Mouse (Mus musculus) midbrain, embryonic 10.5 days (tissue): ENCODE data around the gene Wrb. TPM values are rescaled to one million over a fixed set of nuclear protein-coding genes. Genes with fewer than 3 reads are reported as not detected.
"Not testable (repeated sequence)": the region's sequence is repeated elsewhere in the genome, so short reads cannot be mapped to it uniquely, and the experiment has no call there.

Experiments used
- DNase-seq: peaks from one replicate; pipeline ENCODE4 v3.0.0-alpha.2; 2017; ENCODE audit warnings: low spot score
- H3K27ac ChIP-seq: fragments of 300-500 bp; sonication (generic); replicated peaks from 2 replicates; pipeline ENCODE4 v1.5.1; 2016; ENCODE audit warnings: mild to moderate bottlenecking
- H3K27me3 ChIP-seq: fragments of 300-500 bp; sonication (generic); 2 replicates; pipeline ENCODE4 v1.6.1; 2016; ENCODE audit warnings: low read depth, mild to moderate bottlenecking; ENCODE audit not compliant: poor library complexity, severe bottlenecking
- H3K36me3 ChIP-seq: fragments of 300-500 bp; sonication (generic); 2 replicates; pipeline ENCODE4 v1.6.1; 2016; ENCODE audit warnings: mild to moderate bottlenecking, moderate library complexity
- H3K4me1 ChIP-seq: fragments of 300-500 bp; sonication (generic); 2 replicates; pipeline ENCODE4 v1.6.1; 2016
- H3K4me3 ChIP-seq: fragments of 300-500 bp; sonication (generic); 2 replicates; pipeline ENCODE4 v1.5.1; 2016; ENCODE audit warnings: mild to moderate bottlenecking, moderate library complexity
- H3K9me3 ChIP-seq: fragments of 300-500 bp; sonication (generic); replicated peaks from 2 replicates; pipeline ENCODE4 v1.6.1; 2016; ENCODE audit warnings: mild to moderate bottlenecking
- WGBS: fragments of 180-500 bp; shearing (Covaris S2); methylation state at CpG from one replicate; pipeline ENCODE4 v1.1.7; 2016; 5-methylcytosine and 5-hydroxymethylcytosine counted together
- polyA plus RNA-seq: library from polyadenylated mRNA; unstranded; fragments of >200 nt; fragmentation: Nextera tagmentation; extraction: Ambion mirVana; gene quantifications from 2 replicates; pipeline ENCODE4 v1.2.1, GENCODE M21; 2016

Wrb gene
- polyA plus RNA-seq, 1 experiment from 2014 or later, result 125 TPM

GRCm38 (mm10) chr16:96128466-96128865, 16.7 kb upstream of the Wrb start:
- Histone ChIP-seq H3K27me3 (peaks cover 23% of the 10 kb centered on the region), H3K27ac (peak overlapping the region; percentile 99), H3K9me3 (0 out of 2 replicates have a peak, but pooled peaks cover 3% of the 10 kb centered on the region), H3K4me3 (peak overlapping the region; percentile 91), H3K36me3 (peaks cover 33% of the 10 kb centered on the region), H3K4me1 (peaks cover 45% of the 10 kb centered on the region)
- 2% methylated on average over 9 of the region's 9 CpGs for WGBS
- peak; percentile 56 for DNase-seq

- 26% methylated on average over 6 of the region's 6 CpGs for WGBS
- H3K27ac ChIP-seq, result 0 out of 2 replicates have a peak overlapping the region, but pooled peaks have one; percentile 87
- H3K36me3 ChIP-seq, DNase-seq, H3K27me3 ChIP-seq: not testable (repeated sequence)
- peaks cover 21% of the 10 kb centered on the region for H3K4me1 ChIP-seq
- H3K4me3 ChIP-seq, result peak overlapping the region; percentile 94
- H3K9me3 ChIP-seq, result peaks cover 16% of the 10 kb centered on the region
Observed at GRCm38 (mm10) chr16:96144748-96145109, 478 bp upstream of the Wrb start.

- Histone ChIP-seq H3K27ac (peak overlapping the region; percentile 87), H3K27me3 (no peaks in the 10 kb centered on the region), H3K4me3 (peak overlapping the region; percentile 94), H3K9me3 (0 out of 2 replicates have a peak, but pooled peaks cover 7% of the 10 kb centered on the region), H3K4me1 (peaks cover 21% of the 10 kb centered on the region), H3K36me3 (no peaks in the 10 kb centered on the region)
- WGBS, result under 1% methylated on average over 5 of the region's 5 CpGs
- no peak for DNase-seq
Observed at GRCm38 (mm10) chr16:96145814-96146213, 607 bp downstream of the Wrb start.

- Histone ChIP-seq H3K9me3 (no peaks in the 10 kb centered on the region), H3K27ac (no peak overlapping the region), H3K36me3 (peaks cover 19% of the 10 kb centered on the region), H3K4me3 (no peak overlapping the region), H3K4me1 (peaks cover 21% of the 10 kb centered on the region), H3K27me3 (no peaks in the 10 kb centered on the region)
- DNase-seq, result no peak
- WGBS, result 82% methylated on average over 6 of the region's 6 CpGs
Observed at GRCm38 (mm10) chr16:96148834-96149233, 3.6 kb downstream of the Wrb start.

GRCm38 (mm10) chr16:96149311-96149710, 4.1 kb downstream of the Wrb start:
- H3K4me3 ChIP-seq, result no peak overlapping the region
- WGBS, result 79% methylated on average over 9 of the region's 9 CpGs
- no peak overlapping the region for H3K27ac ChIP-seq
- no peaks in the 10 kb centered on the region for H3K27me3 ChIP-seq
- peaks cover 24% of the 10 kb centered on the region for H3K36me3 ChIP-seq
- peaks cover 21% of the 10 kb centered on the region for H3K4me1 ChIP-seq
- DNase-seq, result no peak
- H3K9me3 ChIP-seq, result no peaks in the 10 kb centered on the region

GRCm38 (mm10) chr16:96150995-96151394, 5.8 kb downstream of the Wrb start:
- H3K27me3 ChIP-seq, result no peaks in the 10 kb centered on the region
- H3K36me3 ChIP-seq, result peaks cover 41% of the 10 kb centered on the region
- WGBS, result 81% methylated on average over 4 of the region's 4 CpGs
- H3K27ac ChIP-seq, result no peak overlapping the region
- DNase-seq, result no peak
- no peaks in the 10 kb centered on the region for H3K9me3 ChIP-seq
- no peak overlapping the region for H3K4me3 ChIP-seq
- H3K4me1 ChIP-seq, result peaks cover 16% of the 10 kb centered on the region

- Histone ChIP-seq H3K4me1 (peaks cover 11% of the 10 kb centered on the region), H3K27me3 (no peaks in the 10 kb centered on the region), H3K27ac (no peak overlapping the region), H3K36me3 (peaks cover 44% of the 10 kb centered on the region), H3K4me3 (no peak overlapping the region), H3K9me3 (no peaks in the 10 kb centered on the region)
- WGBS, result 27% methylated on average over 9 of the region's 9 CpGs
- peak; percentile 78 for DNase-seq
Observed at GRCm38 (mm10) chr16:96151551-96151950, 6.3 kb downstream of the Wrb start.

GRCm38 (mm10) chr16:96154476-96154875, 9.3 kb downstream of the Wrb start:
- 88% methylated on average over 2 of the region's 2 CpGs for WGBS
- H3K4me1 ChIP-seq, result peaks cover 12% of the 10 kb centered on the region
- H3K9me3 ChIP-seq, result no peaks in the 10 kb centered on the region
- H3K27ac ChIP-seq, result no peak overlapping the region
- peaks cover 59% of the 10 kb centered on the region for H3K36me3 ChIP-seq
- peaks cover 4% of the 10 kb centered on the region; the same call in 1 of the 2 replicates for H3K27me3 ChIP-seq
- H3K4me3 ChIP-seq, result no peak overlapping the region
- no peak for DNase-seq

- no peak for DNase-seq
- no peaks in the 10 kb centered on the region for H3K9me3 ChIP-seq
- H3K4me3 ChIP-seq, result no peak overlapping the region
- 96% methylated on average over 8 of the region's 8 CpGs for WGBS
- no peak overlapping the region for H3K27ac ChIP-seq
- peaks cover 11% of the 10 kb centered on the region; the same call in 1 of the 2 replicates for H3K27me3 ChIP-seq
- H3K4me1 ChIP-seq, result peaks cover 17% of the 10 kb centered on the region
- peaks cover 59% of the 10 kb centered on the region for H3K36me3 ChIP-seq
Observed at GRCm38 (mm10) chr16:96156019-96156418, 10.8 kb downstream of the Wrb start.

GRCm38 (mm10) chr16:96157171-96157570, 12.0 kb downstream of the Wrb start:
- H3K4me1 ChIP-seq, result peaks cover 17% of the 10 kb centered on the region
- DNase-seq, result no peak
- 94% methylated on average over 11 of the region's 11 CpGs for WGBS
- no peak overlapping the region for H3K4me3 ChIP-seq
- peaks cover 11% of the 10 kb centered on the region; the same call in 1 of the 2 replicates for H3K27me3 ChIP-seq
- peaks cover 56% of the 10 kb centered on the region for H3K36me3 ChIP-seq
- H3K9me3 ChIP-seq, result no peaks in the 10 kb centered on the region
- no peak overlapping the region for H3K27ac ChIP-seq

- Histone ChIP-seq H3K4me3 (peak overlapping the region; percentile 73), H3K4me1 (peaks cover 17% of the 10 kb centered on the region), H3K36me3 (peaks cover 42% of the 10 kb centered on the region), H3K27me3 (peaks cover 11% of the 10 kb centered on the region; the same call in 1 of the 2 replicates), H3K27ac (peak overlapping the region; percentile 92), H3K9me3 (no peaks in the 10 kb centered on the region)
- WGBS, result 67% methylated on average over 12 of the region's 12 CpGs
- DNase-seq, result peak; percentile 24
Observed at GRCm38 (mm10) chr16:96158511-96159080, 13.4 kb downstream of the Wrb start.

- H3K9me3 ChIP-seq, result no peaks in the 10 kb centered on the region
- H3K27me3 ChIP-seq, result peaks cover 11% of the 10 kb centered on the region; the same call in 1 of the 2 replicates
- peaks cover 36% of the 10 kb centered on the region for H3K36me3 ChIP-seq
- 1% methylated on average over 67 of the region's 67 CpGs for WGBS
- H3K4me1 ChIP-seq, result peaks cover 17% of the 10 kb centered on the region
- H3K27ac ChIP-seq, result peak overlapping the region; percentile 92
- peak; percentile 88 for DNase-seq
- peak overlapping the region; percentile 73 for H3K4me3 ChIP-seq
Observed at GRCm38 (mm10) chr16:96159091-96159731, 14.0 kb downstream of the Wrb start.

- Histone ChIP-seq H3K27ac (peak overlapping the region; percentile 92), H3K9me3 (no peaks in the 10 kb centered on the region), H3K4me1 (peaks cover 17% of the 10 kb centered on the region), H3K36me3 (peaks cover 29% of the 10 kb centered on the region), H3K4me3 (peak overlapping the region; percentile 73), H3K27me3 (peaks cover 11% of the 10 kb centered on the region; the same call in 1 of the 2 replicates)
- 87% methylated on average over 20 of the region's 20 CpGs for WGBS
- DNase-seq, result no peak
Observed at GRCm38 (mm10) chr16:96159794-96160346, 14.7 kb downstream of the Wrb start.
